Mouse (Mus musculus): ENCODE results near the gene Sh3gl1. TPM values are rescaled to one million over a fixed set of nuclear protein-coding genes. Genes with fewer than 3 reads are reported as not detected.
A peak's percentile ranks its signal among the peaks of the same experiment; 100 is the strongest.

Sh3gl1 gene
- total RNA-seq, 2 experiments from 2014 or later: 53.9 to 57.8 TPM

GRCm38 (mm10) chr17:55999794-56000499 lies 36.5 kb downstream of the Sh3gl1 start:
- no peak for DNase-seq (ENCODE audit: low spot score in 2 of 2)

- DNase-seq (ENCODE audit: low spot score in 2 of 2): no peak
Observed at GRCm38 (mm10) chr17:55996007-55996406, 40.4 kb downstream of the Sh3gl1 start.

DNA sequence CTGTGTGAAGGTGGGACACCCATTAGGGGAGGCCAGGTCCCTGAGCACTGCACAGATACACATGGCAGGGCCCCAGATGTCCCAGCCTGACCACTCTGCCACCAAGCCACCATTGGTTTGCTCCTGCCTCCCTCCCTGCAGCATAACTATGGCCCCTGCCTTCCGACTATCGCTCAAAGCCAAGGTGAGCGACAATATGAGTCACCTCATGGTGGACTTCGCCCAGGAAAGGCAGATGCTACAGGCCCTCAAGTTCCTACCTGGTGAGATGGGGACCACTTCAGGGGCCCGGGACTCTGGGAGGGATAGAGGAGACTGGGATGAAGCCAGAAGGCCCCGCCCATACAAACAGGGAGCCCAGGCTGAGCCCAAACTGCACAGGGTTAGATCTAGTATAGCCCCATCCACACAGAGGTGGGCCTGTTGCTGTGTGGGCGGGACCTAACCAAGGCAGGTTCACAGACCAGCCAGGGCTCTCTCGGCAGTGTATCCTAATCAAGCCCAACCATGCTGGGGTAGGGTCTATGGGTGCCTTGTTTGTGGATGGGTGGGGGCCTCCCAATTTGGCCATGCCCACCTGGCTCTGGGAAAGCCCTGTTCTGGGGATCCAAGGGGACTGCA lies 46.0 kb downstream of the Sh3gl1 start:
- no peak for DNase-seq (ENCODE audit: low spot score in 2 of 2)

GRCm38 (mm10) chr17:55986030-55986961 lies 50.1 kb downstream of the Sh3gl1 start, which contains the start of gene Fsd1:
Gene Fsd1, plus strand, starts transcription at chr17:55986509.
- DNase-seq (ENCODE audit: low spot score in 2 of 2): peak; percentile 72 to 89

DNA sequence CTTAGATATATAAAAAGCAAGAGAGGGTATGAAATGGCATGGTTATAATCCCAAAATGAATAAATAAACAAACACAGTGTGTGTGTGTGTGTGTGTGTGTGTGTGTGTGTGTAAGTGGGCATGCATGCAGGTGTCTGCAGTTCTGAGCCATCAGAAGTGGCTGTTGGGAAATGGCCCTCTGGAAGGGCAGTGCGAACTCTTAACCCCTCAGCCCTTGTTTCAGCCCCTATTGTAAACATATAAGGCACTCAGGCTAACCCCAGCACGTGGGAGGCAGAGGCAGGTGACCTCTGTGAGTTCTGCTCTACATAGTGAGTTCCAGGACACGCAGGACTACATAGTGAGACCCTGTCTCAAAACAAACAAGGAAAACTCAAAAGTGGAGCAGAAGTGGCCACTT lies 59.1 kb downstream of the Sh3gl1 start:
- no peak for DNase-seq (ENCODE audit: low spot score in 2 of 2)

DNA sequence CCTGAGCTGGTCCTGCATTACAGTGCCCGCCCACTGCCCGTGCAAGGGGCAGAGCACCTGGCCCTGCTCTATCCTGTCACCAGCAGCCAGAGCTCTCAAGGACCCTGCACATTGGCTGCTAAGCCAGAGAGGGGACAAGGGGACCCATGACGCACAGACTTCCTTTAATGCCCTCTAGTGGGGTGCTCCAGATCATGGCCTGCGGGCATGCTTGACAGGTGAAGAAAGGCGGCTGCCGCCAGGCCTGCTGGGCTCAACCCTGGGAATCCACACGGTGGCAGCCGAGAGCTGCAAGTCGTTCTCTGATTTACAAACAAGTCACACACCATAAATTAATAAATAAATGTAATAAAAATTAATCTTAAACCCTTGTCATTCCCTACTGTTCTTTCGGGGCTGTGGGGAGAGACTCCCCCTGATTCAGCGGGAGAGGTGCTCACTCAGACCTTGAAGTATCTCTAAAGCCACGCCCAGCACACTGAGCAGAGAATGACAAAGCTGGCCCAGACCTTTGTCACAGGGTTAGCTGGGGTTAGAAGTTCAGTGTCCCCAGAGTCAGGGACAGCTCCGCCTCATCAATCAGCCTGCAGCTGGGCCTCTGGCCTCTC lies 60.1 kb downstream of the Sh3gl1 start:
- peak; percentile 66 to 82 for DNase-seq (ENCODE audit: low spot score in 2 of 2)

GRCm38 (mm10) chr17:55971453-55971852 lies 65.0 kb downstream of the Sh3gl1 start:
- no peak for DNase-seq (ENCODE audit: low spot score in 2 of 2)

- no peak for DNase-seq (ENCODE audit: low spot score in 2 of 2)
Observed at GRCm38 (mm10) chr17:55969966-55970891, 66.2 kb downstream of the Sh3gl1 start, which contains the start of gene Shd. Gene Shd, plus strand, starts transcription at chr17:55970467.

DNA sequence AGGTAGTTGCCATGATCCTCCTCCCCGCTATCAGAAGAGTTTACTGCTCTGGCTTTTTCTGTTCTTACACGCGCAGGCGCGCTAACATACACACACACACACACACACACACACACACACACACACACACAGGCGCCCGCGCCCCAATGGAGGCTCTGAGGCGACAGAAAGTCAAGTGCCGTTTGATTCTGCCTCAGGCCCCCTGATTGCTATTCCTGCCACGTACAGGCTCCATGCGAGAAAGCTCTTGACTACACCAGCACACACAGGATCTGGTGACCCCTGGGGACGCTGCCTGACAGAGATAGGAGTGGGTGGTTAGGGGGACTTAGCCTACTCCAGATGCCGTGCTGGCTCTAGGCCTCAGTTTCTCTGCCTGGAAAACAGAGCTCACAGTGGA lies 66.9 kb downstream of the Sh3gl1 start:
- peak in 1 of 2 experiments; percentile 51 for DNase-seq (ENCODE audit: low spot score in 2 of 2)

DNA sequence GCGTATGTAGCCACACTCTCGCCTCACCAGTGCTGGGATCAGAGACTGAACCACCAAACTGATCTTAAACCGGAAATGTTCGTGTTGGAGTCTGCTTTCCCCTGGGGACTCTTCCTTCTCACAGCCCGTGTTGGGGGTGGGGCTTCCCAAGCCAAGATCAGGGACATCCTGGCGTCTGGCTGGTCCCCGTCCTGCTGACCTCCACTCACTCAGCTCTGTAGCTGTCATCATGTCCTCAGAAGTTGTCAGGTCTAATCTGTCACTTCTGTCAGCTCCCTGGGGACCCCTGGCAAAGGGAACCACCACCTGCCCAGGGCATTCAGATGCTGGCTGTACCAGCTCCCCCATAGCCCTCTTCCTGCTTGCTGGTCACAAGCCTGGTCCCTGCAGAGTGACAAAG lies 68.2 kb downstream of the Sh3gl1 start:
- no peak for DNase-seq (ENCODE audit: low spot score in 2 of 2)

DNA sequence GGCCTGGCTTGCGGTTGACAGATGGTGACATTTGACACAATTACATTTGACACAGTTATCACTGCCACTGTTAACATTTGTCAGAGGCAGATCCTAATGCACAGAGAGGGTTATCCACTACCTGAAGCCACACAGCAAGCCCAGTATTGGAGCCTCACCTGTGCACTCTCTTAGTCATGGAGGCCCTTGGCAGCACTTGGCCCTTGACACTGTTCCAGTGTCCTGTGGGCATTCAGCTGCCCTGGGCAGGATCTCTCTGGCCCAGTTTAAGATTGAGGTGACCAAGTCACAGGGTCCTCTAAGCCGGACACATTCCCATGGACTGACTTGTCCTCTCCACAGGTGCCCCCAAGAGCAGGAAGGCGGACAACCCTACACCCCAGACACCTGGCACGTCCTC lies 69.2 kb downstream of the Sh3gl1 start:
- DNase-seq (ENCODE audit: low spot score in 2 of 2): no peak

Other genes with a start within 250 kb of the Sh3gl1 start
- 1 to 10 TPM; 4.7 to 5.9 TPM for gene Zfp119a, start 157.7 kb downstream of the Sh3gl1 start, total RNA-seq (2021)
- gene Zfp959, start 144.5 kb downstream of the Sh3gl1 start, total RNA-seq (2021): 1 to 10 TPM; 6.2 to 6.5 TPM
- 1 to 10 TPM; 2.9 to 3.6 TPM for gene Zfp119b, start 87.1 kb downstream of the Sh3gl1 start, total RNA-seq (2021)
- 1 to 10 TPM; 1.4 to 1.5 TPM for gene Ebi3, start 84.0 kb downstream of the Sh3gl1 start, total RNA-seq (2021)
- gene Yju2, start 77.5 kb downstream of the Sh3gl1 start, total RNA-seq (2021): 10 to 100 TPM; 16.9 to 17.5 TPM
- gene Shd, start 66.2 kb downstream of the Sh3gl1 start, total RNA-seq (2021): 10 to 100 TPM; 21.1 to 21.2 TPM
- gene Fsd1, start 50.1 kb downstream of the Sh3gl1 start, total RNA-seq (2021): 10 to 100 TPM; 68.1 to 68.2 TPM
- gene Stap2, start 31.1 kb downstream of the Sh3gl1 start, total RNA-seq (2021): 1 to 10 TPM; 1.4 to 2.1 TPM
- 100 to 1,000 TPM; 106 to 111 TPM for gene Mpnd, start 30.9 kb downstream of the Sh3gl1 start, total RNA-seq (2021)
- gene Chaf1a, start 3.8 kb upstream of the Sh3gl1 start, total RNA-seq (2021): 1 to 10 TPM; 2.0 to 3.0 TPM
- gene Ubxn6, start 38.4 kb upstream of the Sh3gl1 start, total RNA-seq (2021): 10 to 100 TPM; 85.7 to 90.6 TPM
- 100 to 1,000 TPM; 105 to 107 TPM for gene Hdgfl2, start 43.0 kb upstream of the Sh3gl1 start, total RNA-seq (2021)
- gene Plin4, start 73.2 kb upstream of the Sh3gl1 start, total RNA-seq (2021): 10 to 100 TPM; 16.3 to 16.9 TPM
- 1 to 10 TPM in 1 of 2 experiments, under 1 TPM in 1; 0.67 to 1.1 TPM for gene Plin5, start 81.0 kb upstream of the Sh3gl1 start, total RNA-seq (2021)
- 1 to 10 TPM in 1 of 2 experiments, under 1 TPM in 1; 0.61 to 1.0 TPM for gene Lrg1, start 85.4 kb upstream of the Sh3gl1 start, total RNA-seq (2021)
- 100 to 1,000 TPM; 128 to 130 TPM for gene Sema6b, start 103.7 kb upstream of the Sh3gl1 start, total RNA-seq (2021)
- gene Tnfaip8l1, start 125.8 kb upstream of the Sh3gl1 start, total RNA-seq (2021): 1 to 10 TPM; 4.6 to 6.1 TPM
- 10 to 100 TPM; 41.7 to 44.3 TPM for gene Mydgf, start 147.3 kb upstream of the Sh3gl1 start, total RNA-seq (2021)
- gene Dpp9, start 182.3 kb upstream of the Sh3gl1 start, total RNA-seq (2021): 10 to 100 TPM; 61.7 to 63.8 TPM
- 10 to 100 TPM; 35.3 TPM for gene Fem1a, start 220.2 kb upstream of the Sh3gl1 start, total RNA-seq (2021)
- 1 to 10 TPM; 7.9 to 8.2 TPM for gene Ticam1, start 240.2 kb upstream of the Sh3gl1 start, total RNA-seq (2021)

Data from layer of hippocampus, adult 18-20 months (tissue).